Mouse (Mus musculus) lung, embryonic 16.5 days (tissue): Measurements from ENCODE around the gene Unc119. TPM values are rescaled to one million over a fixed set of nuclear protein-coding genes. Genes with fewer than 3 reads are reported as not detected.

Experiments
- ATAC-seq: fragments of 200-750 bp; cut with Nextera tagmentation; 2 replicates; pipeline ENCODE4 v1.8.0; 2017; ENCODE audit warnings: low read depth, mild to moderate bottlenecking, moderate library complexity
- H3K27ac ChIP-seq: fragments of 300-500 bp; sonication (generic); 2 replicates; pipeline ENCODE4 v1.5.1; 2014; ENCODE audit warnings: mild to moderate bottlenecking, control low read depth, low read length
- H3K27me3 ChIP-seq: fragments of 300-500 bp; sonication (generic); 2 replicates; pipeline ENCODE4 v1.6.1; 2014; ENCODE audit warnings: low read depth, low read length, mixed read lengths; ENCODE audit not compliant: control insufficient read depth, insufficient read depth
- H3K36me3 ChIP-seq: fragments of 300-500 bp; sonication (generic); 2 replicates; pipeline ENCODE4 v1.6.1; 2014; ENCODE audit warnings: low read length; ENCODE audit not compliant: control insufficient read depth, insufficient read depth
- H3K4me1 ChIP-seq: fragments of 300-500 bp; sonication (generic); replicated peaks from 2 replicates; pipeline ENCODE4 v1.6.1; 2014; ENCODE audit warnings: low read length, mixed read lengths; ENCODE audit not compliant: control insufficient read depth, insufficient read depth
- H3K4me2 ChIP-seq: fragments of 300-500 bp; sonication (generic); 2 replicates; pipeline ENCODE4 v1.6.1; 2014; ENCODE audit warnings: low read depth, low read length, control low read depth
- H3K4me3 ChIP-seq: fragments of 300-500 bp; sonication (generic); 2 replicates; pipeline ENCODE4 v1.5.1; 2014; ENCODE audit warnings: mild to moderate bottlenecking, low read length, control low read depth
- H3K9ac ChIP-seq: fragments of 300-500 bp; sonication (generic); 2 replicates; pipeline ENCODE4 v1.6.1; 2014; ENCODE audit warnings: low read length, control low read depth
- H3K9me3 ChIP-seq: fragments of 300-500 bp; sonication (generic); 2 replicates; pipeline ENCODE4 v1.6.1; 2016; ENCODE audit warnings: low read length; ENCODE audit not compliant: control insufficient read depth
- WGBS: fragments of 180-500 bp; shearing (Covaris S2); extraction: QIAGEN DNeasy Blood & Tissue Kit; methylation state at CpG from one replicate; pipeline ENCODE4 v1.1.7; 2014; 5-methylcytosine and 5-hydroxymethylcytosine counted together
- polyA plus RNA-seq: library from polyadenylated mRNA; unstranded; fragments of >200 nt; fragmentation: Nextera tagmentation; extraction: Ambion mirVana; gene quantifications from 2 replicates; pipeline ENCODE4 v1.2.1, GENCODE M21; 2015

Gene Unc119
- polyA plus RNA-seq, 1 experiment from 2014 or later = 26.6 TPM

DNA sequence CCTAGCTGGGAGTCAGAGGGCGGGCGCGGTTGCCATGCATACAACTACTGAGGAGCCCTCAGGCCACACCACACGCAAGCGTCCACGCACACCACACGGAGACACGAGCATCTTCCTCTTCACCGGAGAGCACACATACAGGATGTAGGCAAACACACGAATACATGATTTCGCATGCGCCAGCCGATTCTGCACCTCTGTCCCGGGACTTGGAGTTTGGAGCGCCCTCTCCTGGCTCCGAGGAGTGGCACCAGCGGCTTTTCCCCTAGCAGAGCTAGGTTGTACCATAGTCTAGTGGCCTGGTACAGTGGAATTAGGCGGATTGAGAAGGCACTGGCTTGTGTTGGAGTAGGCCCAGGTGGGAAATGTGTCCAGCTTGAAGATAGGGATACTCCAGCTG, 54.1 kb downstream of the Unc119 start:
- Histone ChIP-seq H3K36me3 (no peaks in the 10 kb centered on the region), H3K4me2 (peak overlapping the region; percentile 31; the same call in 1 of the 2 replicates), H3K4me1 (no peaks in the 10 kb centered on the region; the same call in 1 of the 2 replicates), H3K9ac (peak overlapping the region; percentile 38), H3K27me3 (no peaks in the 10 kb centered on the region), H3K4me3 (no peak overlapping the region), H3K9me3 (no peaks in the 10 kb centered on the region), H3K27ac (peak overlapping the region; percentile 26)
- whole genome bisulfite sequencing = 9% methylated on average over 18 of the region's 18 CpGs
- peak; percentile 55; the same call in 1 of the 2 replicates for ATAC-seq

DNA sequence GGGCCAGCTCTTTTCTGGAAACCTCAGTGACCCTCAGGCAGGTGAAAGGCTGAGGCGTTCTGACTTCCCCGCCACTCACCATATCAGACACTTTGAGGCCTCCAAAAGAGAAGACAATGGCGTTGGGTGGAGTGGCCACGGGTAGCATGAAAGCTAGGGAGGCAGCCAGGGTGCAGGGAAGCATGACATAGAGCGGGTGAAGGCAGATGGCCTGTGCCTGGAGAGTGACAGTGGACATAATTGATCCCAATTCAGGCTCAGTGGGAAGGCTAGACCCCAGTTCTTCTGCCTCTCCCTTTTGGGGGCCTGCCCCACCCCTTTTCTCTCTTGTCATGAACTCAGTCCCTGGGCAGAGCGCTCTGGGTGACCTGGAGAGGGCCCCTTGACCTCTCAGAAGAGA, 54.9 kb downstream of the Unc119 start:
- H3K4me3 ChIP-seq = no peak overlapping the region
- H3K27ac ChIP-seq = no peak overlapping the region
- H3K36me3 ChIP-seq = no peaks in the 10 kb centered on the region
- ATAC-seq = no peak
- H3K4me2 ChIP-seq = no peak overlapping the region
- H3K9me3 ChIP-seq = no peaks in the 10 kb centered on the region
- no peaks in the 10 kb centered on the region for H3K27me3 ChIP-seq
- WGBS = 81% methylated on average over 6 of the region's 6 CpGs
- no peak overlapping the region for H3K9ac ChIP-seq
- H3K4me1 ChIP-seq = no peaks in the 10 kb centered on the region; the same call in 1 of the 2 replicates

Other genes with a start within 250 kb of the Unc119 start
- 13.6 and 17.1 TPM in 2 replicates for gene Fam222b, start 248.8 kb upstream of the Unc119 start, polyA plus RNA-seq
- 84.2 and 96.3 TPM in 2 replicates for gene Traf4, start 177.9 kb upstream of the Unc119 start, polyA plus RNA-seq
- gene Nek8, start 166.8 kb upstream of the Unc119 start, polyA plus RNA-seq = 20.6 and 22.3 TPM in 2 replicates
- 24.4 and 25.9 TPM in 2 replicates for gene Tlcd1, start 166.8 kb upstream of the Unc119 start, polyA plus RNA-seq
- 1,346 and 1,426 TPM in 2 replicates for gene Rpl23a, start 159.9 kb upstream of the Unc119 start, polyA plus RNA-seq
- gene Rab34, start 155.1 kb upstream of the Unc119 start, polyA plus RNA-seq = 117 and 129 TPM in 2 replicates
- 5.3 and 6.8 TPM in 2 replicates for gene Proca1, start 150.1 kb upstream of the Unc119 start, polyA plus RNA-seq
- 81.9 and 84.7 TPM in 2 replicates for gene Sdf2, start 97.7 kb upstream of the Unc119 start, polyA plus RNA-seq
- 24.6 and 26.2 TPM in 2 replicates for gene Supt6, start 97.5 kb upstream of the Unc119 start, polyA plus RNA-seq
- 59.5 and 63.5 TPM in 2 replicates for gene 2610507B11Rik, start 81.7 kb upstream of the Unc119 start, polyA plus RNA-seq
- 0.13 and 0.35 TPM in 2 replicates for gene BC030499, start 52.6 kb upstream of the Unc119 start, polyA plus RNA-seq
- 44.9 and 46.7 TPM in 2 replicates for gene Spag5, start 42.0 kb upstream of the Unc119 start, polyA plus RNA-seq
- 8.9 and 12.1 TPM in 2 replicates for gene Aldoc, start 20.5 kb upstream of the Unc119 start, polyA plus RNA-seq
- gene Pigs, start 15.1 kb upstream of the Unc119 start, polyA plus RNA-seq = 81.8 and 84.8 TPM in 2 replicates
- 0.77 and 1.2 TPM in 2 replicates for gene Foxn1, start 43.1 kb downstream of the Unc119 start, polyA plus RNA-seq
- 0.15 and 0.47 TPM in 2 replicates for gene Slc13a2, start 78.7 kb downstream of the Unc119 start, polyA plus RNA-seq
- gene Slc46a1, start 122.2 kb downstream of the Unc119 start, polyA plus RNA-seq = 12.2 TPM in 2 replicates
- 0.97 and 1.2 TPM in 2 replicates for gene Sarm1, start 154.3 kb downstream of the Unc119 start, polyA plus RNA-seq
- 1.5 and 14.5 TPM in 2 replicates for gene Vtn, start 155.6 kb downstream of the Unc119 start, polyA plus RNA-seq
- not detected in 2 replicates for gene Sebox, start 160.0 kb downstream of the Unc119 start, polyA plus RNA-seq
- 44.9 and 48.3 TPM in 2 replicates for gene Tmem199, start 168.7 kb downstream of the Unc119 start, polyA plus RNA-seq
- 142 TPM in 2 replicates for gene Poldip2, start 168.7 kb downstream of the Unc119 start, polyA plus RNA-seq
- gene Tnfaip1, start 192.8 kb downstream of the Unc119 start, polyA plus RNA-seq = 80.2 and 85.1 TPM in 2 replicates
- 145 and 154 TPM in 2 replicates for gene Ift20, start 192.9 kb downstream of the Unc119 start, polyA plus RNA-seq
- 64.7 and 71.5 TPM in 2 replicates for gene Tmem97, start 207.3 kb downstream of the Unc119 start, polyA plus RNA-seq